Mouse (Mus musculus) embryonic fibroblast, embryonic 13.5 days (primary cell): ENCODE data around the gene Lhfpl2.

Source experiments
- CTCF ChIP-seq: IDR thresholded peaks from 2 replicates; pipeline ENCODE4 v1.5.1; 2011; ENCODE audit warnings: mild to moderate bottlenecking, control low read depth, low read length, moderate library complexity, borderline replicate concordance; ENCODE audit not compliant: insufficient read depth
- POLR2A ChIP-seq: IDR thresholded peaks from 2 replicates; pipeline ENCODE4 v1.6.1; 2011; ENCODE audit warnings: low read depth, mild to moderate bottlenecking, control low read depth, low read length, moderate library complexity

DNA sequence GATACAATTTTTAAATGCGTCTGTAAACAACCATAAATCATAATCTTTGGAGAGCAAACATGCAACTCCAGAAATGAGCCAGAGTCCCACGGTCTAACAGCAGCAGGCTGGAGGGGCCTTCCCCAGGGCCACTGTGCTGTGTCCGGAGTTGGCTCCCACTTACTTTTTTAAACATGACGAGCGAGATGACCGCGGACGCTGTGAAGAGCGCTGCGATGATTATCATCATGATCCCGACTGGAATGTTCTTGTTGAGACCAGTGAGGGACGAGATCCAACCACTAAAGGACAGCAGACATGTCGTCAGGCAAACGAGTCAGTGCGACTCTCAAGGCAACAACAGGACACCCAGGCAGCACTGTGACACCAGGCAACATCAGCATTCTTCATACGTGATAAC is 150.4 kb downstream of the Lhfpl2 start:
- no peak for TF ChIP-seq CTCF
- no peak for TF ChIP-seq POLR2A
